Mouse (Mus musculus) liver, embryonic 11.5 days (tissue): Measurements from ENCODE around the gene Psmg1. TPM values are rescaled to one million over a fixed set of nuclear protein-coding genes. Genes with fewer than 3 reads are reported as not detected.

Experiments
- microRNA-seq: library from miRNA; unstranded; fragments of <30 nt; microRNA quantifications from one replicate; pipeline ENCODE4, GENCODE M21; 2017; ENCODE audit warnings: borderline number of aligned reads
- polyA plus RNA-seq: library from polyadenylated mRNA; unstranded; fragments of >200 nt; fragmentation: Nextera tagmentation; extraction: Ambion mirVana; gene quantifications from 2 replicates; pipeline ENCODE4 v1.2.1, GENCODE M21; 2014

The Psmg1 gene
- polyA plus RNA-seq, 1 experiment from 2014 or later = 127 TPM

Small RNA genes lying within 50 kb of the gene (microRNA-seq; reads per million reads assigned to microRNA genes)
- not detected for gene Gm27833

Other genes starting within 250 kb of the Psmg1 start
- gene Brwd1, start 91.6 kb upstream of the Psmg1 start, polyA plus RNA-seq = 46.3 and 52.0 TPM in 2 replicates
- gene Hmgn1, start 136.8 kb upstream of the Psmg1 start, polyA plus RNA-seq = 450 and 470 TPM in 2 replicates
- gene Wrb, start 154.4 kb upstream of the Psmg1 start, polyA plus RNA-seq = 48.3 and 53.6 TPM in 2 replicates
- 0.32 and 0.38 TPM in 2 replicates for gene Lca5l, start 201.3 kb upstream of the Psmg1 start, polyA plus RNA-seq
- 2.0 and 6.0 TPM in 2 replicates for gene Sh3bgr, start 209.5 kb upstream of the Psmg1 start, polyA plus RNA-seq
- gene B3galt5, start 244.8 kb upstream of the Psmg1 start, polyA plus RNA-seq = 0.11 and 0.23 TPM in 2 replicates